Mouse (Mus musculus): ENCODE data around the gene Ost4. TPM values are rescaled to one million over a fixed set of nuclear protein-coding genes. Genes with fewer than 3 reads are reported as not detected.

Ost4 gene
- polyA plus RNA-seq, 1 experiment = 262 TPM

GRCm38 (mm10) chr5:30914101-30914635, 6.6 kb upstream of the Ost4 start:
- H3K4me2 ChIP-seq (ENCODE audit: low read depth) = peak overlapping the region; percentile 63
- no peaks in the 10 kb centered on the region for H3K79me2 ChIP-seq (ENCODE audit: control insufficient read depth, insufficient read depth)

DNA sequence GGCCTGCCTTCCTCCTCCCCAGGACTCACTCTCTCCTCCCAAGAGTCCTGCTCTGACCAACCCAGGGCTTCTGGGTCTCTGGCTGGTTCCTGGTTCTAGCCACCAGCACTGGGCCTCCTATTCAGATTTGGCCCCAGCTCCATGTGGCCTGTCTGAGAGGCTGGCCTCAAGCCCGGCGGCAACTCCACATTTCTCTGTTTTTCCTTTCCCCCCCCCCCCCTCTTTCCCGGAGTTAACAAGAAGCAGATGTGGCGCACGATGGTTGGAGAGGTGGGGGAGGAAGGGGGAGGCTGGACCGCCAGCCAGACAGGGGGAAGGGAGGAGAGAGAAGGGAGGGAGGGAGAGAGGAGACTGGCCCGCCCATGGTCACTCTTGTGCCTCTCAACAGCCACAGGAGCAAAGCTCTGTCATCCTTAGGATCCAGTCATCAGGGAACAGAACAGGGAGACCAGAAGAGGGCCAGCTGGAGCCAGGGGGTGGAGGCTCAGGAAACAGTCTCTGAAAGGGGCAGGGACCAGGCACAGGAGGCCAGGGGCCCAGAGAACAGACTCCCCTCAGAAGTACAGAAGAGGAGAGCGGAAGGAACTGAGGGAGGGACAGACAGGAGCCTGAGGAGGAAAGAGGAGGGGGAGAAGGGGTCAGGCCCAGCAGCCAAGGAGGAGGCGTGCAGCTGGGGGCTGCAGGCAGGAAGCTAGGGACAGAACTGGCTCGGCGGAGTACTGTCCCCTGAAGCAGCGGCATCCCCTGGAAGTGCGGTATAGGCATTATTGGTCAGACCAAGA, 5.7 kb upstream of the Ost4 start, which contains the start of gene Emilin1:
TSS of gene Emilin1 (plus strand) at position 343 of the 782 bp plus-strand sequence.
- Histone ChIP-seq H3K4me3 (peak within 1 kb of the TSS; percentile 13), H3K4me2 (ENCODE audit: low read depth) (peak within 1 kb of the TSS; percentile 63), H3K36me3 (ENCODE audit: control insufficient read depth, insufficient read depth) (no peaks in the 10 kb centered on the region), H3K79me2 (ENCODE audit: control insufficient read depth, insufficient read depth) (no peaks in the 10 kb centered on the region), H3K27me3 (ENCODE audit: control insufficient read depth, insufficient read depth, insufficient read length) (no peaks in the 10 kb centered on the region), H3ac (ENCODE audit: control insufficient read depth, insufficient read length) (no peak within 1 kb of the TSS)
- TF ChIP-seq SRF (IDR thresholded peaks at IDR 0.05; ENCODE audit: control insufficient read depth, insufficient read length, low read depth) (no peak), TCF12 (IDR thresholded peaks at IDR 0.05; ENCODE audit: insufficient read depth, poor library complexity, severe bottlenecking) (no peak), MYOD1 (IDR thresholded peaks at IDR 0.05; ENCODE audit: control insufficient read depth in 1 of 3, insufficient read length in 2 of 3, low read depth in 2 of 3) (no peak), MYOG (IDR thresholded peaks at IDR 0.05; ENCODE audit: control insufficient read depth in 1 of 3, insufficient read depth in 1 of 3, insufficient read length in 2 of 3, low read depth in 2 of 3) (no peak), E2F4 (IDR thresholded peaks at IDR 0.05; ENCODE audit: insufficient read depth) (no peak), POLR2A (IDR thresholded peaks at IDR 0.05; ENCODE audit: insufficient read length, low read depth) (no peak), POLR2AphosphoS2 (IDR thresholded peaks at IDR 0.05; ENCODE audit: insufficient read length, low read depth) (no peak)

More at GRCm38 (mm10) chr5:30914101-30914635, 6.6 kb upstream of the Ost4 start:
- H3K27me3 ChIP-seq (ENCODE audit: control insufficient read depth, insufficient read depth, insufficient read length) = no peaks in the 10 kb centered on the region
- TF ChIP-seq MYOD1 (IDR thresholded peaks at IDR 0.05; ENCODE audit: control insufficient read depth in 1 of 3, insufficient read length in 2 of 3, low read depth in 2 of 3) (no peak), POLR2AphosphoS2 (IDR thresholded peaks at IDR 0.05; ENCODE audit: insufficient read length, low read depth) (no peak), TCF12 (IDR thresholded peaks at IDR 0.05; ENCODE audit: insufficient read depth, poor library complexity, severe bottlenecking) (no peak), POLR2A (IDR thresholded peaks at IDR 0.05; ENCODE audit: insufficient read length, low read depth) (no peak), REST (IDR thresholded peaks at IDR 0.05; ENCODE audit: insufficient read depth, insufficient read length) (no peak), MYOG (IDR thresholded peaks at IDR 0.05; ENCODE audit: control insufficient read depth in 1 of 3, insufficient read depth in 1 of 3, insufficient read length in 2 of 3, low read depth in 2 of 3) (no peak), TCF3 (IDR thresholded peaks at IDR 0.05; ENCODE audit: insufficient read length, low read depth) (no peak), MAX (IDR thresholded peaks at IDR 0.05; ENCODE audit: low read depth) (no peak), SRF (IDR thresholded peaks at IDR 0.05; ENCODE audit: control insufficient read depth, insufficient read length, low read depth) (no peak), CEBPB (IDR thresholded peaks at IDR 0.05; ENCODE audit: insufficient read depth, poor library complexity, severe bottlenecking) (no peak), E2F4 (IDR thresholded peaks at IDR 0.05; ENCODE audit: insufficient read depth) (no peak)
- no peaks in the 10 kb centered on the region for H3K36me3 ChIP-seq (ENCODE audit: control insufficient read depth, insufficient read depth)
- H3ac ChIP-seq (ENCODE audit: control insufficient read depth, insufficient read length) = no peak overlapping the region
- peak overlapping the region; percentile 13 for H3K4me3 ChIP-seq

DNA sequence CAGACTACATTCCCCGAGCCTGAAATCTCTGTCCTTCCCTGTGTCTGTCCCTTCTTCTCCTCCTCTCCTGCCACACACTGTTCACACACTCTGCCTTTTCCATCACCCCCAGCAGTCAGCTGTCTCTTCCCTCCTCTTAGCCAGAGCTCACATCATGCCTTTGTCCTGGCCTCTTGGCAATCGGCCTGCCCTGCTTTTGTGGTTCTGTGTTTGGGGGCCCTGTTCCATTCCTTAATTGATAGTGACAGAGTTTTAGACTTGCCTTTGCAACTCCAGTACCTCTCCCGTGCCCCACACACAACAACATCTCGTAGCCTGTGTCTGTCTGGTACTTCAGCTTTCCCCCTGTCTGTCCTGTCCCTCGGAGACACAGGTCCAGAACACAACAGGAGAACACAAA, 4.6 kb upstream of the Ost4 start:
- Histone ChIP-seq H3K27me3 (ENCODE audit: control insufficient read depth, insufficient read depth, insufficient read length) (no peaks in the 10 kb centered on the region), H3K4me2 (ENCODE audit: low read depth) (peak overlapping the region; percentile 42), H3K36me3 (ENCODE audit: control insufficient read depth, insufficient read depth) (no peaks in the 10 kb centered on the region), H3ac (ENCODE audit: control insufficient read depth, insufficient read length) (no peak overlapping the region), H3K79me2 (ENCODE audit: control insufficient read depth, insufficient read depth) (peaks cover 2% of the 10 kb centered on the region), H3K4me3 (no peak overlapping the region)
- TF ChIP-seq MYOD1 (IDR thresholded peaks at IDR 0.05; ENCODE audit: control insufficient read depth in 1 of 3, insufficient read length in 2 of 3, low read depth in 2 of 3) (peak in 1 of 3 experiments; percentile 5), POLR2A (IDR thresholded peaks at IDR 0.05; ENCODE audit: insufficient read length, low read depth) (no peak)

GRCm38 (mm10) chr5:30910481-30910880, 2.9 kb upstream of the Ost4 start:
- H3K36me3 ChIP-seq (ENCODE audit: control insufficient read depth, insufficient read depth) = no peaks in the 10 kb centered on the region
- no peaks in the 10 kb centered on the region for H3K27me3 ChIP-seq (ENCODE audit: control insufficient read depth, insufficient read depth, insufficient read length)
- peaks cover 18% of the 10 kb centered on the region for H3K79me2 ChIP-seq (ENCODE audit: control insufficient read depth, insufficient read depth)
- no peak overlapping the region for H3K4me3 ChIP-seq
- H3ac ChIP-seq (ENCODE audit: control insufficient read depth, insufficient read length) = no peak overlapping the region
- no peak for TF ChIP-seq MYOG (IDR thresholded peaks at IDR 0.05; ENCODE audit: control insufficient read depth in 1 of 3, insufficient read depth in 1 of 3, insufficient read length in 2 of 3, low read depth in 2 of 3)
- TF ChIP-seq CEBPB (IDR thresholded peaks at IDR 0.05; ENCODE audit: insufficient read depth, poor library complexity, severe bottlenecking) = 0 out of 2 replicates have a peak, but pooled peaks have one; percentile 38
- no peak for TF ChIP-seq E2F4 (IDR thresholded peaks at IDR 0.05; ENCODE audit: insufficient read depth)
- H3K4me2 ChIP-seq (ENCODE audit: low read depth) = no peak overlapping the region

DNA sequence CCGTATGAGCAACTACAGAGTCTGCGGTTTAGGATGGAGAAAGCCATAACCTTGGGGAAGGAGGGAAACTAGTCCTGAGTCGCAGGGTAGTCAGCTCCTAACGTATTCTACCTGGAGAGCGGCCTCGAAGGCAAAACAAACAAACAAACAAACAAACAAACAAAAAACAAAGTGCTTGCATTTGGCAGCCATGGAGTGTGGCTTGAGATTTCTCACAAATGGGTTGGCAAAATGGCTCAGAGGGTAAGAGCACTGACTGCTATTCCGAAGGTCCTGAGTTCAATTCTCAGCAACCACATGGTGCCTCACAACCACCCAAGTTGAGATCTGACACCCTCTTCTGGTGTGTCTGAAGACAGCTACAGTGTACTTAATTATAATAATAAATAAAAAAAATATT, 2.3 kb upstream of the Ost4 start:
- no peaks in the 10 kb centered on the region for H3K36me3 ChIP-seq (ENCODE audit: control insufficient read depth, insufficient read depth)
- peaks cover 22% of the 10 kb centered on the region for H3K79me2 ChIP-seq (ENCODE audit: control insufficient read depth, insufficient read depth)
- H3K4me2 ChIP-seq (ENCODE audit: low read depth) = no peak overlapping the region
- no peaks in the 10 kb centered on the region for H3K27me3 ChIP-seq (ENCODE audit: control insufficient read depth, insufficient read depth, insufficient read length)
- H3K4me3 ChIP-seq = no peak overlapping the region
- no peak overlapping the region for H3ac ChIP-seq (ENCODE audit: control insufficient read depth, insufficient read length)
- TF ChIP-seq MYOD1 (IDR thresholded peaks at IDR 0.05; ENCODE audit: control insufficient read depth in 1 of 3, insufficient read length in 2 of 3, low read depth in 2 of 3) = no peak
- no peak for TF ChIP-seq SRF (IDR thresholded peaks at IDR 0.05; ENCODE audit: control insufficient read depth, insufficient read length, low read depth)
- no peak for TF ChIP-seq POLR2AphosphoS2 (IDR thresholded peaks at IDR 0.05; ENCODE audit: insufficient read length, low read depth)
- TF ChIP-seq MAX (IDR thresholded peaks at IDR 0.05; ENCODE audit: low read depth) = no peak
- TF ChIP-seq TCF3 (IDR thresholded peaks at IDR 0.05; ENCODE audit: insufficient read length, low read depth) = no peak
- no peak for TF ChIP-seq TCF12 (IDR thresholded peaks at IDR 0.05; ENCODE audit: insufficient read depth, poor library complexity, severe bottlenecking)
- TF ChIP-seq REST (IDR thresholded peaks at IDR 0.05; ENCODE audit: insufficient read depth, insufficient read length) = no peak
- no peak for TF ChIP-seq MYOG (IDR thresholded peaks at IDR 0.05; ENCODE audit: control insufficient read depth in 1 of 3, insufficient read depth in 1 of 3, insufficient read length in 2 of 3, low read depth in 2 of 3)
- no peak for TF ChIP-seq POLR2A (IDR thresholded peaks at IDR 0.05; ENCODE audit: insufficient read length, low read depth)
- no peak for TF ChIP-seq E2F4 (IDR thresholded peaks at IDR 0.05; ENCODE audit: insufficient read depth)
- TF ChIP-seq CEBPB (IDR thresholded peaks at IDR 0.05; ENCODE audit: insufficient read depth, poor library complexity, severe bottlenecking) = no peak
- no peak for TF ChIP-seq USF1 (IDR thresholded peaks at IDR 0.05; ENCODE audit: low read depth)

Data from myocyte (in vitro differentiated cells).